Mouse (Mus musculus): ENCODE results near the gene Ipp. TPM values are rescaled to one million over a fixed set of nuclear protein-coding genes. Genes with fewer than 3 reads are reported as not detected.

Ipp gene
- polyA plus RNA-seq, 1 experiment, result 5.1 TPM

DNA sequence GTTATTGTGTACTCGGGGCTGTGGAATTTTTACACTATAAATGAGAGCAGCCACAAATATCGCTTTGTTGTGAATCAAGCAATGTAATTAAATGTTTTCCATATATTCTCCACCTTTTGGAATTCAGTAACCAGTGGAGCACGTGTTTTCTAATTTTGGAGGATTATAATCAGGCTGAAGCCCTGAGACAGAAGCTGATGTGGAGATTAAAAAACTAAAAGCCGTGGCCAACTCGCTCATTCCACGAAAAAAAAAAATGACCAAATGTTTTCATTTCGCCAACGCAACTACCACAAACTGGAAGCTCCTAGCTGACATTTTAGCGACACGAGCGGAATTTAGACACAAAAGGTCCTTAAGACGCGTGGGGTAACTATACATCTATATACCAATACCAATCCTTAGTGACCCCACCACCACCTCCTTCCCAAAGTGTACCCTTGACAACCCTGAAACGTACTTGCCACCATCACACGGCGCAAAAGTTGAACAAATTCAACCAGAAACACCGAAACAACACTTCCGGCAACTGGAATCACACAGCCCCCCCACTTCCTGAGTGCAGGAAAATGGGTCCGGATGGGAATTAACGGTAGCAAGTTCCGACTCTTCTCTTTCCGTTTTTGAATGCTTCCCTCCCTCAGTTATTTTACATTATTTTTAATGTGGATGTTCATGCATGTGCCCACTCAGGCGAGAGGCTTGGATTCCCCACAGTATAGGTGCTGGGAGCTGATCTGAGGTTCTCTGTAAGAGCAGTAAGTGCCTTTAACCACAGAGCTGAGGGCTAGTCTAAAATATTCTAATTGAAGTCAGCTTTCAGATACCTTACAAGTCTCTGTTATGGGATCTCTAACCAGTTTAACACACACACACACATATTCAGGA, 48.3 kb downstream of the Ipp start, which contains the start of gene Tmem69:
TSS of gene Tmem69 (minus strand) at position 524 of the 888 bp plus-strand sequence.
- H3K27me3 ChIP-seq (ENCODE audit: control insufficient read depth, insufficient read depth, insufficient read length), result no peaks in the 10 kb centered on the region
- H3K4me2 ChIP-seq (ENCODE audit: low read depth), result peak within 1 kb of the TSS; percentile 92
- H3K36me3 ChIP-seq (ENCODE audit: control insufficient read depth, insufficient read depth), result peaks cover 8% of the 10 kb centered on the region
- TF ChIP-seq SRF (IDR thresholded peaks at IDR 0.05; ENCODE audit: control insufficient read depth, insufficient read length, low read depth), result peak; percentile 15
- peak; percentile 56 for TF ChIP-seq POLR2A (IDR thresholded peaks at IDR 0.05; ENCODE audit: insufficient read length, low read depth)
- no peak for TF ChIP-seq MYOD1 (IDR thresholded peaks at IDR 0.05; ENCODE audit: control insufficient read depth in 1 of 3, insufficient read length in 2 of 3, low read depth in 2 of 3)
- no peak for TF ChIP-seq E2F4 (IDR thresholded peaks at IDR 0.05; ENCODE audit: insufficient read depth)
- TF ChIP-seq USF1 (IDR thresholded peaks at IDR 0.05; ENCODE audit: low read depth), result no peak
- peak; percentile 73 for TF ChIP-seq POLR2AphosphoS2 (IDR thresholded peaks at IDR 0.05; ENCODE audit: insufficient read length, low read depth)
- no peak for TF ChIP-seq CEBPB (IDR thresholded peaks at IDR 0.05; ENCODE audit: insufficient read depth, poor library complexity, severe bottlenecking)
- no peak for TF ChIP-seq MYOG (IDR thresholded peaks at IDR 0.05; ENCODE audit: control insufficient read depth in 1 of 3, insufficient read depth in 1 of 3, insufficient read length in 2 of 3, low read depth in 2 of 3)
- TF ChIP-seq MAX (IDR thresholded peaks at IDR 0.05; ENCODE audit: low read depth), result peak; percentile 45
- no peak for TF ChIP-seq TCF12 (IDR thresholded peaks at IDR 0.05; ENCODE audit: insufficient read depth, poor library complexity, severe bottlenecking)
- TF ChIP-seq TCF3 (IDR thresholded peaks at IDR 0.05; ENCODE audit: insufficient read length, low read depth), result no peak
- no peak for TF ChIP-seq REST (IDR thresholded peaks at IDR 0.05; ENCODE audit: insufficient read depth, insufficient read length)
- H3K4me3 ChIP-seq, result peak within 1 kb of the TSS; percentile 66
- H3K79me2 ChIP-seq (ENCODE audit: control insufficient read depth, insufficient read depth), result peaks cover 43% of the 10 kb centered on the region
- peak within 1 kb of the TSS; percentile 46 for H3ac ChIP-seq (ENCODE audit: control insufficient read depth, insufficient read length)

DNA sequence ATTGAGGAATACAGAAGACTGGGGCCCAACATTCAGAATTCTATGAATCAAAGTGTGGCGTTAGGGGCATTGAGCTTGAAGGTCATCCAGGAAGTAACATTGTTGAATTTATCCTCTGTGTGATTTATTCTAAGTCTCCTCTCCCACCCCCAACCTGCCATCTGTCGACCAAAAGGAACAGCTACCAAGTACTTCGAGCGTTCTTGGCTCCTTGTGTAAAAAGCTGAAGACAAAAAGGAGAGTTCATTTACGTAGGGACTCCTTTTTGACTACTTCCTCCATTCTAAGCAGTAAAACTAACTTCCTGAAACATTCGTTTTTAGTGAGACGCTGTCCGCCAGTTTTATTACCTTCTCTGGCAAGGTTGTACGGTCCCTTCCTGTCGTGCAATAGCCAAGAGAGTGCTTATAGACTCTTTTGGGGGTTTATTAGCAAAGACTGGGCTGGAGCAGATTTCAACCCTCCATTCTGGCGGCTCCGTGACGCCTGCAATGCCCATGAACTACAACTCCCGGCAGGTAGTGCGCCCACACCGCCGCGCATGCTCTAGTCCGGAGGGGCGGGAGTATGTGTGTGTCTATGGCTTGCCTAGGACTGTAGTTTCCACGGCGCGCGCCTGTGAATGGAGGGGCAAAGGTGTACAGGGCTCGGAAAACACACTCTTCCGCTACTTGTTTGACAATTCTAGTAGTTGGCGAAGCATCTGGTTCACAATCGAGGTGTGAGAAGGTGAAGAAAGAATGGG, 49.4 kb downstream of the Ipp start:
- TF ChIP-seq SRF (IDR thresholded peaks at IDR 0.05; ENCODE audit: control insufficient read depth, insufficient read length, low read depth) (peak; percentile 33), POLR2A (IDR thresholded peaks at IDR 0.05; ENCODE audit: insufficient read length, low read depth) (peak; percentile 63), MYOD1 (IDR thresholded peaks at IDR 0.05; ENCODE audit: control insufficient read depth in 1 of 3, insufficient read length in 2 of 3, low read depth in 2 of 3) (no peak), MYOG (IDR thresholded peaks at IDR 0.05; ENCODE audit: control insufficient read depth in 1 of 3, insufficient read depth in 1 of 3, insufficient read length in 2 of 3, low read depth in 2 of 3) (no peak), TCF12 (IDR thresholded peaks at IDR 0.05; ENCODE audit: insufficient read depth, poor library complexity, severe bottlenecking) (no peak), MAX (IDR thresholded peaks at IDR 0.05; ENCODE audit: low read depth) (no peak), USF1 (IDR thresholded peaks at IDR 0.05; ENCODE audit: low read depth) (no peak), E2F4 (IDR thresholded peaks at IDR 0.05; ENCODE audit: insufficient read depth) (no peak), CEBPB (IDR thresholded peaks at IDR 0.05; ENCODE audit: insufficient read depth, poor library complexity, severe bottlenecking) (no peak), REST (IDR thresholded peaks at IDR 0.05; ENCODE audit: insufficient read depth, insufficient read length) (no peak), POLR2AphosphoS2 (IDR thresholded peaks at IDR 0.05; ENCODE audit: insufficient read length, low read depth) (peak; percentile 82), TCF3 (IDR thresholded peaks at IDR 0.05; ENCODE audit: insufficient read length, low read depth) (no peak)
- H3ac ChIP-seq (ENCODE audit: control insufficient read depth, insufficient read length), result peak overlapping the region; percentile 46
- peak overlapping the region; percentile 92 for H3K4me2 ChIP-seq (ENCODE audit: low read depth)
- H3K27me3 ChIP-seq (ENCODE audit: control insufficient read depth, insufficient read depth, insufficient read length), result no peaks in the 10 kb centered on the region
- peaks cover 54% of the 10 kb centered on the region for H3K79me2 ChIP-seq (ENCODE audit: control insufficient read depth, insufficient read depth)
- H3K4me3 ChIP-seq, result peak overlapping the region; percentile 66
- H3K36me3 ChIP-seq (ENCODE audit: control insufficient read depth, insufficient read depth), result peaks cover 8% of the 10 kb centered on the region

DNA sequence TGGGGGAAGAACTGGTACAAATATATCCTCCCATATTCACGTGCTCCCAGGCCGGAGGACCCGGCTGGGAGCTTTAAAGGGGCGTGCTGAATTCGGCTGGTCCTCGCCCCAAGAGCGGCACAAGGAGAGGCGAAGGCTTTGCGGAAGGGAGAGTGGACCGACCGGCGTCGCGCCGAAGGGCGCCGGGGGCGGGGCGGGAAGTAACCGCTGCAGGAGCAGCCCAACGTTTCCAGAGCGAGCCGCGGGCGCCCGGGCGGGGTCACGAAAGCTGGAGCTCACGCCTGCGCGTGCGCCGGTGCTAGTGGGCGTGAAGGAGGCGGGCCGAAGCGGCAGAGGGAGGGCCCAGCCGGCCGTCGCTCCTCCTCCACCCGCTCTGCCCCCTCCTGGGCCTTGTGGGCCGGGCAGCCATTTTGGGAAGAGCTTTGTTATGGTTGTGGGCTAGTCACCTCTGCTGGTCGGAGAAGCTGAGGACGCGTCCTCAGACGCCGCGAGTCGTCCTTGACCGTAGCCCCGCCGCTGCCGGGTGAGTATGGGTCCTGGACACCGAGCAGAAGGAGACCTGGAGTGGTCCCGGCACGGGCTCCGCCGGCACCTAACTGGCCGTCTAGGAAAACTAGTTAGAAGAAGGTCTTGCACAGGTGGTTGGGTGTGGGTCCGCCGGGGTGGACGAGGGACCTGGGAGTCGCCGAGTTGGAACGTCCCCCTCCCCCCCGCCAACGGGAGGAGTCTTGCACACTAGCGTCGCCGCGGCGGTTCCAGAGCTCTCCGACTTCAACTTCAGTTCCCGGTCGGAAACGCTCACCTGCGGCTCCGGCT, 50.2 kb downstream of the Ipp start, which contains the start of gene Gpbp1l1:
TSS of gene Gpbp1l1 (plus strand) at position 353 of the 816 bp plus-strand sequence.
- H3K79me2 ChIP-seq (ENCODE audit: control insufficient read depth, insufficient read depth), result peaks cover 62% of the 10 kb centered on the region
- H3K36me3 ChIP-seq (ENCODE audit: control insufficient read depth, insufficient read depth), result peaks cover 8% of the 10 kb centered on the region
- peak within 1 kb of the TSS; percentile 46 for H3ac ChIP-seq (ENCODE audit: control insufficient read depth, insufficient read length)
- peak within 1 kb of the TSS; percentile 92 for H3K4me2 ChIP-seq (ENCODE audit: low read depth)
- H3K4me3 ChIP-seq, result peak within 1 kb of the TSS; percentile 66
- H3K27me3 ChIP-seq (ENCODE audit: control insufficient read depth, insufficient read depth, insufficient read length), result no peaks in the 10 kb centered on the region
- TF ChIP-seq TCF12 (IDR thresholded peaks at IDR 0.05; ENCODE audit: insufficient read depth, poor library complexity, severe bottlenecking), result no peak
- no peak for TF ChIP-seq POLR2AphosphoS2 (IDR thresholded peaks at IDR 0.05; ENCODE audit: insufficient read length, low read depth)
- TF ChIP-seq MYOD1 (IDR thresholded peaks at IDR 0.05; ENCODE audit: control insufficient read depth in 1 of 3, insufficient read length in 2 of 3, low read depth in 2 of 3), result no peak
- TF ChIP-seq E2F4 (IDR thresholded peaks at IDR 0.05; ENCODE audit: insufficient read depth), result no peak
- TF ChIP-seq USF1 (IDR thresholded peaks at IDR 0.05; ENCODE audit: low read depth), result no peak
- TF ChIP-seq MYOG (IDR thresholded peaks at IDR 0.05; ENCODE audit: control insufficient read depth in 1 of 3, insufficient read depth in 1 of 3, insufficient read length in 2 of 3, low read depth in 2 of 3), result no peak
- TF ChIP-seq MAX (IDR thresholded peaks at IDR 0.05; ENCODE audit: low read depth), result no peak
- TF ChIP-seq POLR2A (IDR thresholded peaks at IDR 0.05; ENCODE audit: insufficient read length, low read depth), result peak; percentile 64
- no peak for TF ChIP-seq REST (IDR thresholded peaks at IDR 0.05; ENCODE audit: insufficient read depth, insufficient read length)
- TF ChIP-seq CEBPB (IDR thresholded peaks at IDR 0.05; ENCODE audit: insufficient read depth, poor library complexity, severe bottlenecking), result no peak
- no peak for TF ChIP-seq TCF3 (IDR thresholded peaks at IDR 0.05; ENCODE audit: insufficient read length, low read depth)
- peak; percentile 51 for TF ChIP-seq SRF (IDR thresholded peaks at IDR 0.05; ENCODE audit: control insufficient read depth, insufficient read length, low read depth)

Data from myocyte (in vitro differentiated cells).